ENCODE assay signal across 8 mouse cellular contexts in genomic region chr13:74166348-74167056, GRCm38 (mm10). TPM values are rescaled to one million over a fixed set of nuclear protein-coding genes. Genes with fewer than 3 reads are reported as not detected.
DNase-seq lines count a peak whose midpoint lies in the region; ATAC-seq and TF ChIP-seq lines count a peak whose summit lies in the region.

No protein-coding gene starts in this region.

- TF ChIP-seq CTCF in gastrocnemius, adult 2 months (IDR thresholded peaks at IDR 0.05), result no peak

- H3K4me3 ChIP-seq in kidney, embryonic 16.5 days (ENCODE audit: low read length), result peak overlapping the region; percentile 59
- H3K4me3 ChIP-seq in gastrocnemius, adult 2 months, result peak overlapping the region; percentile 69
- peak overlapping the region; percentile 47 for H3K4me3 ChIP-seq in hindbrain, embryonic 16.5 days (ENCODE audit: low read length)
- peak overlapping the region; percentile 50 for H3K4me3 ChIP-seq in limb, embryonic 15.5 days
- H3K4me3 ChIP-seq in midbrain, embryonic 14.5 days (replicated peaks; ENCODE audit: low read depth, low read length), result peak overlapping the region; percentile 41

- peaks cover under 1% of the 10 kb centered on the region; the same call in 1 of the 2 replicates for H3K36me3 ChIP-seq in kidney, embryonic 16.5 days (ENCODE audit: insufficient read depth, low read length)
- peaks cover 13% of the 10 kb centered on the region for H3K36me3 ChIP-seq in hindbrain, embryonic 16.5 days (ENCODE audit: control insufficient read depth, insufficient read depth, low read length)
- peaks cover 22% of the 10 kb centered on the region for H3K36me3 ChIP-seq in limb, embryonic 15.5 days
- peaks cover 21% of the 10 kb centered on the region for H3K36me3 ChIP-seq in midbrain, embryonic 14.5 days (ENCODE audit: control insufficient read depth, insufficient read depth, low read length)

- WGBS in kidney, embryonic 16.5 days, result 7% methylated on average over 19 of the region's 19 CpGs
- WGBS in hindbrain, embryonic 16.5 days, result 18% methylated on average over 19 of the region's 19 CpGs
- 8% methylated on average over 19 of the region's 19 CpGs for WGBS in limb, embryonic 15.5 days
- 5% methylated on average over 19 of the region's 19 CpGs for WGBS in midbrain, embryonic 14.5 days

- peak; percentile 83 for ATAC-seq in kidney, embryonic 16.5 days (ENCODE audit: low FRiP score, low TSS enrichment)
- ATAC-seq in hindbrain, embryonic 16.5 days, result peak; percentile 89
- peak; percentile 57 for ATAC-seq in limb, embryonic 15.5 days (ENCODE audit: insufficient number of reproducible peaks, low FRiP score, low TSS enrichment, low read depth)
- peak; percentile 72 for ATAC-seq in midbrain, embryonic 14.5 days (ENCODE audit: low FRiP score, low TSS enrichment)

- H3K4me1 ChIP-seq in kidney, embryonic 16.5 days (ENCODE audit: insufficient read depth, low read length), result no peaks in the 10 kb centered on the region
- H3K4me1 ChIP-seq in hindbrain, embryonic 16.5 days (ENCODE audit: control insufficient read depth, insufficient read depth, low read depth, low read length), result 0 out of 2 replicates have a peak, but pooled peaks cover 3% of the 10 kb centered on the region
- H3K4me1 ChIP-seq in limb, embryonic 15.5 days, result peaks cover 13% of the 10 kb centered on the region
- no peaks in the 10 kb centered on the region for H3K4me1 ChIP-seq in midbrain, embryonic 14.5 days (ENCODE audit: control insufficient read depth, insufficient read depth, low read length)

- no peak for DNase-seq in kidney, adult 9 months
- peak; percentile 64 to 65 for DNase-seq in cerebellum, postnatal 14 days
- peak; percentile 56 for DNase-seq in gastrocnemius, adult 2 months
- DNase-seq in midbrain, embryonic 14.5 days, result peak; percentile 71
- DNase-seq in spleen, postnatal 36 days (ENCODE audit: low spot score in 2 of 2), result peak; percentile 63 to 67

- peak overlapping the region; percentile 64 for H3K9ac ChIP-seq in kidney, embryonic 16.5 days (replicated peaks; ENCODE audit: low read length)
- peak overlapping the region; percentile 62 for H3K9ac ChIP-seq in hindbrain, embryonic 16.5 days (ENCODE audit: low read depth, low read length)
- peak overlapping the region; percentile 39 for H3K9ac ChIP-seq in limb, embryonic 15.5 days
- H3K9ac ChIP-seq in midbrain, embryonic 14.5 days (replicated peaks; ENCODE audit: low read length), result peak overlapping the region; percentile 57

- H3K27me3 ChIP-seq in kidney, embryonic 16.5 days (ENCODE audit: insufficient read depth, low read length), result no peaks in the 10 kb centered on the region
- no peaks in the 10 kb centered on the region for H3K27me3 ChIP-seq in hindbrain, embryonic 16.5 days (replicated peaks; ENCODE audit: control insufficient read depth, insufficient read depth, low read length)
- H3K27me3 ChIP-seq in limb, embryonic 15.5 days, result no peaks in the 10 kb centered on the region
- no peaks in the 10 kb centered on the region for H3K27me3 ChIP-seq in midbrain, embryonic 14.5 days (ENCODE audit: control insufficient read depth, insufficient read depth, low read length)

- intact Hi-C loops in gastrocnemius, adult 2 months (cut with DNase I), result no loop called here

- no peak overlapping the region for H3K27ac ChIP-seq in kidney, embryonic 16.5 days (ENCODE audit: low read length)
- peak overlapping the region; percentile 31; the same call in 1 of the 2 replicates for H3K27ac ChIP-seq in gastrocnemius, adult 2 months
- H3K27ac ChIP-seq in hindbrain, embryonic 16.5 days (ENCODE audit: low read depth, low read length), result no peak overlapping the region
- peak overlapping the region; percentile 22; the same call in 1 of the 2 replicates for H3K27ac ChIP-seq in limb, embryonic 15.5 days
- H3K27ac ChIP-seq in midbrain, embryonic 14.5 days (replicated peaks; ENCODE audit: low read depth, low read length), result no peak overlapping the region

- no peaks in the 10 kb centered on the region for H3K9me3 ChIP-seq in kidney, embryonic 16.5 days (ENCODE audit: low read length)
- no peaks in the 10 kb centered on the region for H3K9me3 ChIP-seq in hindbrain, embryonic 16.5 days (ENCODE audit: control insufficient read depth, low read length)
- no peaks in the 10 kb centered on the region for H3K9me3 ChIP-seq in limb, embryonic 15.5 days
- no peaks in the 10 kb centered on the region for H3K9me3 ChIP-seq in midbrain, embryonic 14.5 days (ENCODE audit: control insufficient read depth, low read length)

- H3K4me2 ChIP-seq in kidney, embryonic 16.5 days (replicated peaks; ENCODE audit: low read depth, low read length), result peak overlapping the region; percentile 80
- H3K4me2 ChIP-seq in hindbrain, embryonic 16.5 days (ENCODE audit: low read length), result peak overlapping the region; percentile 69
- H3K4me2 ChIP-seq in limb, embryonic 15.5 days, result peak overlapping the region; percentile 84
- H3K4me2 ChIP-seq in midbrain, embryonic 14.5 days (ENCODE audit: low read length), result peak overlapping the region; percentile 70

RNA-seq across cellular contexts. Expression of gene Exoc3, which starts 42.0 kb away (rescaled TPM):
- polyA plus RNA-seq in kidney, embryonic 16.5 days (2015; fragmentation: Nextera tagmentation; extraction: Ambion mirVana), result 68.1 and 70.0 TPM in 2 replicates
- 10 to 100 TPM; 30.7 to 35.3 TPM for total RNA-seq in gastrocnemius, adult 2 months (2021)
- polyA plus RNA-seq in hindbrain, embryonic 16.5 days (2015; fragmentation: Nextera tagmentation; extraction: Ambion mirVana), result 117 and 118 TPM in 2 replicates
- polyA plus RNA-seq in limb, embryonic 15.5 days (2015; fragmentation: Nextera tagmentation; extraction: Ambion mirVana), result 79.0 and 82.2 TPM in 2 replicates
- polyA plus RNA-seq in midbrain, embryonic 14.5 days (2014; fragmentation: Nextera tagmentation; extraction: Ambion mirVana), result 125 and 145 TPM in 2 replicates

RNA-seq across cellular contexts. Expression of gene Slc9a3, which starts 45.2 kb away (rescaled TPM):
- 3.7 and 4.2 TPM in 2 replicates for polyA plus RNA-seq in kidney, embryonic 16.5 days (2015; fragmentation: Nextera tagmentation; extraction: Ambion mirVana)
- under 1 TPM; 0.08 to 0.14 TPM for total RNA-seq in gastrocnemius, adult 2 months (2021)
- 0.20 and 0.64 TPM in 2 replicates for polyA plus RNA-seq in hindbrain, embryonic 16.5 days (2015; fragmentation: Nextera tagmentation; extraction: Ambion mirVana)
- 0.04 and 0.21 TPM in 2 replicates for polyA plus RNA-seq in limb, embryonic 15.5 days (2015; fragmentation: Nextera tagmentation; extraction: Ambion mirVana)
- 0.17 and 0.36 TPM in 2 replicates for polyA plus RNA-seq in midbrain, embryonic 14.5 days (2014; fragmentation: Nextera tagmentation; extraction: Ambion mirVana)

Comparison
In these comparisons a context has a peak if more than half of its experiments do, and no peak if none do; other contexts are left out.
1. H3K27ac ChIP-seq: peak in gastrocnemius, adult 2 months (single experiment) and limb, embryonic 15.5 days (single experiment); none in kidney, embryonic 16.5 days (single experiment), hindbrain, embryonic 16.5 days (single experiment) and midbrain, embryonic 14.5 days (single experiment).
2. Peak in every context shown above with its lines, with median percentiles within 50 percentile points of each other: ATAC-seq, H3K4me2 ChIP-seq, H3K4me3 ChIP-seq and H3K9ac ChIP-seq.